Mouse (Mus musculus): ENCODE data around the gene Zfp712. TPM values are rescaled to one million over a fixed set of nuclear protein-coding genes. Genes with fewer than 3 reads are reported as not detected.

The Zfp712 gene
- 0.19 TPM for polyA plus RNA-seq (2012; fragmentation: generic; extraction: Trizol)

DNA sequence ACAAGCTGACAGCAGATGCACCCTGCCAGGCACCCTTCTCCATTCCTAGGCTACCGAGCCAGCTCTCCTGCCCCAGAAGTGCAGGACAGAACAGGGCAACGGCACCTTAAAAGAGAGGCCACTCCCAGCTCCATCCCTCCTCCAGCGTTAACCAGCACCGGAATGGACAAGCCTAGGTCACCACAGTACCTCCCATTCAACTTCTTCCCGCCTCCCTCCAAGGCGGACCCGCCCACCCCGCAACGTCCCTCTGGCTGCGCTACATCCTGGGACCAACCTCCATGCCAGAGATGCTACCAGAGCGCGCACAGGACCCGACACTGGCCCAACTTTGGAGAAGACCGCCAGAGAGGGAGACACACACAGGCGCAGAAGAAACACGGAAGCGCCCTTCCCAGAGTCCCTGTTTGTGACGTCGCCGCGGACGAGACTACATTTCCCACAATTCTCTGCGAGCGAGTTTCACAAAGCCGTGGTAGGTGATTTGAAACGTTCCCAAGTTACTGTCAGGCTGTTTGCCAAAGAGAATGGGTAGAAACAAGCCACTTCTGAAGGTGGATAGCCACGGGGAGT lies at the start of gene Zfp712:
Gene Zfp712, minus strand, starts transcription at position 385 of the 573 bp plus-strand sequence.
- H3K79me2 ChIP-seq (ENCODE audit: control insufficient read depth, insufficient read depth): no peaks in the 10 kb centered on the region
- TF ChIP-seq MYOG (IDR thresholded peaks at IDR 0.05; ENCODE audit: control insufficient read depth in 1 of 3, insufficient read depth in 1 of 3, insufficient read length in 2 of 3, low read depth in 2 of 3): no peak
- no peak for TF ChIP-seq SRF (IDR thresholded peaks at IDR 0.05; ENCODE audit: control insufficient read depth, insufficient read length, low read depth)
- TF ChIP-seq TCF12 (IDR thresholded peaks at IDR 0.05; ENCODE audit: insufficient read depth, poor library complexity, severe bottlenecking): no peak
- TF ChIP-seq MYOD1 (IDR thresholded peaks at IDR 0.05; ENCODE audit: control insufficient read depth in 1 of 3, insufficient read length in 2 of 3, low read depth in 2 of 3): no peak
- no peak for TF ChIP-seq TCF3 (IDR thresholded peaks at IDR 0.05; ENCODE audit: insufficient read length, low read depth)
- TF ChIP-seq POLR2A (IDR thresholded peaks at IDR 0.05; ENCODE audit: insufficient read length, low read depth): peak; percentile 50
- no peak for TF ChIP-seq REST (IDR thresholded peaks at IDR 0.05; ENCODE audit: insufficient read depth, insufficient read length)
- peak within 1 kb of the TSS; percentile 76 for H3K4me3 ChIP-seq

GRCm38 (mm10) chr13:67108821-67109206 lies 47.8 kb upstream of the Zfp712 start:
- TF ChIP-seq MYOG (IDR thresholded peaks at IDR 0.05; ENCODE audit: control insufficient read depth in 1 of 3, insufficient read depth in 1 of 3, insufficient read length in 2 of 3, low read depth in 2 of 3) (no peak), REST (IDR thresholded peaks at IDR 0.05; ENCODE audit: insufficient read depth, insufficient read length) (no peak), POLR2AphosphoS2 (IDR thresholded peaks at IDR 0.05; ENCODE audit: insufficient read length, low read depth) (no peak), E2F4 (IDR thresholded peaks at IDR 0.05; ENCODE audit: insufficient read depth) (no peak), TCF3 (IDR thresholded peaks at IDR 0.05; ENCODE audit: insufficient read length, low read depth) (no peak), USF1 (IDR thresholded peaks at IDR 0.05; ENCODE audit: low read depth) (no peak), TCF12 (IDR thresholded peaks at IDR 0.05; ENCODE audit: insufficient read depth, poor library complexity, severe bottlenecking) (no peak), POLR2A (IDR thresholded peaks at IDR 0.05; ENCODE audit: insufficient read length, low read depth) (no peak), MYOD1 (IDR thresholded peaks at IDR 0.05; ENCODE audit: control insufficient read depth in 1 of 3, insufficient read length in 2 of 3, low read depth in 2 of 3) (no peak), CEBPB (IDR thresholded peaks at IDR 0.05; ENCODE audit: insufficient read depth, poor library complexity, severe bottlenecking) (no peak), MAX (IDR thresholded peaks at IDR 0.05; ENCODE audit: low read depth) (no peak)
- peak overlapping the region; percentile 48 for H3K4me3 ChIP-seq
- H3K36me3 ChIP-seq (ENCODE audit: control insufficient read depth, insufficient read depth): no peaks in the 10 kb centered on the region
- peak overlapping the region; percentile 42 for H3ac ChIP-seq (ENCODE audit: control insufficient read depth, insufficient read length)
- no peaks in the 10 kb centered on the region for H3K27me3 ChIP-seq (ENCODE audit: control insufficient read depth, insufficient read depth, insufficient read length)
- peak overlapping the region; percentile 74 for H3K4me2 ChIP-seq (ENCODE audit: low read depth)
- no peaks in the 10 kb centered on the region for H3K79me2 ChIP-seq (ENCODE audit: control insufficient read depth, insufficient read depth)

More for the DNA sequence above, at the start of gene Zfp712:
- Histone ChIP-seq H3ac (ENCODE audit: control insufficient read depth, insufficient read length) (no peak within 1 kb of the TSS), H3K4me2 (ENCODE audit: low read depth) (peak within 1 kb of the TSS; percentile 96), H3K27me3 (ENCODE audit: control insufficient read depth, insufficient read depth, insufficient read length) (no peaks in the 10 kb centered on the region), H3K36me3 (ENCODE audit: control insufficient read depth, insufficient read depth) (no peaks in the 10 kb centered on the region)

DNA sequence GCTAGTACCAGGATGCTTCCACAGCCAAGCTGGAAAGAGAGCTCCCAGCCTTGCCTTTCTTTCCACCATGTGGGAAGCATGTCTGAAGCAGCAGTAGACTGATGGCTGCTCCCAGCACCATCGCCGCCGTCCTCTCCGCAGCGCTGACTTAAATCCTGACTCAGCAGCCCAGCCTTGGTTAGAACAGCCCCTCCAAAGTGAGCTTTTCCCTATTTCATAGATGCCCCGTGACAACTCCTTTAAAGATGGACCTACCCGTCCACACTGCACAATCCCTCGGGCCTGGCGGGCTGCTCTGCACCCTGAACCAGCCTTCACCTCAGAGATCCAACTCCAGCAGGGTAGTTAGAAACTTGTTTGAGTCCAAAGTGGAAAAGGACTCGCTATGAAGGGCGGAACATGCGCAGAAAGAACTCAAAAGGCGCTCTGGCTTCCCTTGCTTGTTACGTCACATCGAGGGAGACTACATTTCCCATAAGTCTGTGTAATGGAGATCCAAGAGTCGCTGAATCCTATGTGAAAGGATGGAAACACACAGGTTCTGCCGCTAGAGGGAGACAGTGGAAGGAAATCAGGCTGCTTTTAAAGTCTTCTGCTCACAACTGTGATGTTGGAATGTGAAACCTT lies 47.3 kb upstream of the Zfp712 start, which contains the start of gene Gm28557:
Gene Gm28557, minus strand, starts transcription at position 411 of the 627 bp plus-strand sequence.
- Histone ChIP-seq H3ac (ENCODE audit: control insufficient read depth, insufficient read length) (peak within 1 kb of the TSS; percentile 42), H3K27me3 (ENCODE audit: control insufficient read depth, insufficient read depth, insufficient read length) (no peaks in the 10 kb centered on the region), H3K79me2 (ENCODE audit: control insufficient read depth, insufficient read depth) (no peaks in the 10 kb centered on the region), H3K4me2 (ENCODE audit: low read depth) (peak within 1 kb of the TSS; percentile 78), H3K36me3 (ENCODE audit: control insufficient read depth, insufficient read depth) (no peaks in the 10 kb centered on the region), H3K4me3 (peak within 1 kb of the TSS; percentile 48)
- TF ChIP-seq SRF (IDR thresholded peaks at IDR 0.05; ENCODE audit: control insufficient read depth, insufficient read length, low read depth) (no peak), TCF12 (IDR thresholded peaks at IDR 0.05; ENCODE audit: insufficient read depth, poor library complexity, severe bottlenecking) (no peak), REST (IDR thresholded peaks at IDR 0.05; ENCODE audit: insufficient read depth, insufficient read length) (no peak), CEBPB (IDR thresholded peaks at IDR 0.05; ENCODE audit: insufficient read depth, poor library complexity, severe bottlenecking) (0 out of 2 replicates have a peak, but pooled peaks have one; percentile 34), TCF3 (IDR thresholded peaks at IDR 0.05; ENCODE audit: insufficient read length, low read depth) (no peak), POLR2AphosphoS2 (IDR thresholded peaks at IDR 0.05; ENCODE audit: insufficient read length, low read depth) (peak; percentile 68), POLR2A (IDR thresholded peaks at IDR 0.05; ENCODE audit: insufficient read length, low read depth) (peak; percentile 59), MAX (IDR thresholded peaks at IDR 0.05; ENCODE audit: low read depth) (peak; percentile 4), E2F4 (IDR thresholded peaks at IDR 0.05; ENCODE audit: insufficient read depth) (no peak)

- H3K4me2 ChIP-seq (ENCODE audit: low read depth): peak overlapping the region; percentile 78
- TF ChIP-seq E2F4 (IDR thresholded peaks at IDR 0.05; ENCODE audit: insufficient read depth) (no peak), USF1 (IDR thresholded peaks at IDR 0.05; ENCODE audit: low read depth) (no peak), POLR2AphosphoS2 (IDR thresholded peaks at IDR 0.05; ENCODE audit: insufficient read length, low read depth) (no peak)
- H3K36me3 ChIP-seq (ENCODE audit: control insufficient read depth, insufficient read depth): no peaks in the 10 kb centered on the region
- peak overlapping the region; percentile 48 for H3K4me3 ChIP-seq
- no peaks in the 10 kb centered on the region for H3K79me2 ChIP-seq (ENCODE audit: control insufficient read depth, insufficient read depth)
- no peaks in the 10 kb centered on the region for H3K27me3 ChIP-seq (ENCODE audit: control insufficient read depth, insufficient read depth, insufficient read length)
- peak overlapping the region; percentile 42 for H3ac ChIP-seq (ENCODE audit: control insufficient read depth, insufficient read length)
Measured at GRCm38 (mm10) chr13:67107681-67108080, 46.7 kb upstream of the Zfp712 start.

- Histone ChIP-seq H3K4me3 (no peak within 1 kb of the TSS), H3K27me3 (ENCODE audit: control insufficient read depth, insufficient read depth, insufficient read length) (no peaks in the 10 kb centered on the region), H3ac (ENCODE audit: control insufficient read depth, insufficient read length) (no peak within 1 kb of the TSS), H3K36me3 (ENCODE audit: control insufficient read depth, insufficient read depth) (peaks cover 3% of the 10 kb centered on the region), H3K79me2 (ENCODE audit: control insufficient read depth, insufficient read depth) (no peaks in the 10 kb centered on the region), H3K4me2 (ENCODE audit: low read depth) (no peak within 1 kb of the TSS)
- TF ChIP-seq SRF (IDR thresholded peaks at IDR 0.05; ENCODE audit: control insufficient read depth, insufficient read length, low read depth) (no peak), POLR2AphosphoS2 (IDR thresholded peaks at IDR 0.05; ENCODE audit: insufficient read length, low read depth) (no peak), E2F4 (IDR thresholded peaks at IDR 0.05; ENCODE audit: insufficient read depth) (no peak), USF1 (IDR thresholded peaks at IDR 0.05; ENCODE audit: low read depth) (no peak), MAX (IDR thresholded peaks at IDR 0.05; ENCODE audit: low read depth) (no peak), MYOD1 (IDR thresholded peaks at IDR 0.05; ENCODE audit: control insufficient read depth in 1 of 3, insufficient read length in 2 of 3, low read depth in 2 of 3) (no peak), CEBPB (IDR thresholded peaks at IDR 0.05; ENCODE audit: insufficient read depth, poor library complexity, severe bottlenecking) (no peak)
Measured at GRCm38 (mm10) chr13:67097876-67098275, 36.9 kb upstream of the Zfp712 start, which contains the start of gene Zfp708. Zfp708 (minus strand) TSS chr13:67097976.

All from myocyte (in vitro differentiated cells).